Mouse (Mus musculus) kidney, postnatal 0 days (tissue): Measurements from ENCODE around the gene Cenpm. TPM values are rescaled to one million over a fixed set of nuclear protein-coding genes. Genes with fewer than 3 reads are reported as not detected.
A peak's percentile ranks its signal among the peaks of the same experiment; 100 is the strongest.

Source experiments
- ATAC-seq: fragments of 200-750 bp; cut with Nextera tagmentation; replicated peaks from 2 replicates; pipeline ENCODE4 v1.8.0; 2017; ENCODE audit warnings: low read depth, moderate number of reproducible peaks, moderate TSS enrichment, moderate library complexity; ENCODE audit not compliant: low FRiP score
- DNase-seq: peaks from one replicate; pipeline ENCODE4 v3.0.0-alpha.2; 2016; ENCODE audit warnings: low spot score
- H3K27ac ChIP-seq: fragments of 300-500 bp; sonication (generic); 2 replicates; pipeline ENCODE4 v1.5.1; 2014; ENCODE audit warnings: mild to moderate bottlenecking
- H3K27me3 ChIP-seq: fragments of 300-500 bp; sonication (generic); 2 replicates; pipeline ENCODE4 v1.6.1; 2014; ENCODE audit warnings: low read length, mixed read lengths; ENCODE audit not compliant: insufficient read depth
- H3K36me3 ChIP-seq: fragments of 300-500 bp; sonication (generic); 2 replicates; pipeline ENCODE4 v1.6.1; 2014; ENCODE audit warnings: low read length, mixed read lengths; ENCODE audit not compliant: insufficient read depth
- H3K4me1 ChIP-seq: fragments of 300-500 bp; sonication (generic); replicated peaks from 2 replicates; pipeline ENCODE4 v1.6.1; 2014; ENCODE audit warnings: antibody characterized with exemption, low read length, mixed read lengths; ENCODE audit not compliant: insufficient read depth
- H3K4me2 ChIP-seq: fragments of 300-500 bp; sonication (generic); 2 replicates; pipeline ENCODE4 v1.6.1; 2014; ENCODE audit warnings: mild to moderate bottlenecking, low read length, moderate library complexity, mixed read lengths
- H3K4me3 ChIP-seq: fragments of 300-500 bp; sonication (generic); replicated peaks from 2 replicates; pipeline ENCODE4 v1.5.1; 2014; ENCODE audit warnings: low read depth, low read length
- H3K9ac ChIP-seq: fragments of 300-500 bp; sonication (generic); 2 replicates; pipeline ENCODE4 v1.6.1; 2014; ENCODE audit warnings: low read depth, low read length
- H3K9me3 ChIP-seq: fragments of 300-500 bp; sonication (generic); replicated peaks from 2 replicates; pipeline ENCODE4 v1.6.1; 2016; ENCODE audit warnings: low read length, inconsistent platforms, mixed read lengths
- CTCF ChIP-seq: IDR thresholded peaks from 2 replicates; pipeline ENCODE4 v1.5.1; 2016; ENCODE audit warnings: antibody characterized with exemption, low read depth, mild to moderate bottlenecking, moderate library complexity
- WGBS: fragments of 180-500 bp; shearing (Covaris S2); extraction: QIAGEN DNeasy Blood & Tissue Kit; methylation state at CpG from one replicate; pipeline ENCODE4 v1.1.7; 2014; 5-methylcytosine and 5-hydroxymethylcytosine counted together
- polyA plus RNA-seq: library from polyadenylated mRNA; unstranded; fragments of >200 nt; fragmentation: Nextera tagmentation; extraction: Ambion mirVana; gene quantifications from 2 replicates; pipeline ENCODE4 v1.2.1, GENCODE M21; 2015

Cenpm gene
- polyA plus RNA-seq, 1 experiment from 2014 or later = 46.4 TPM

- TF ChIP-seq CTCF = no peak
- no peak for ATAC-seq
Observed at GRCm38 (mm10) chr15:82208307-82208706, 36.2 kb downstream of the Cenpm start.

GRCm38 (mm10) chr15:82207504-82208219, 36.9 kb downstream of the Cenpm start:
- 25% methylated on average over 30 of the region's 30 CpGs for WGBS

More at GRCm38 (mm10) chr15:82208307-82208706, 36.2 kb downstream of the Cenpm start:
- H3K36me3 ChIP-seq = peaks cover 16% of the 10 kb centered on the region
- H3K4me2 ChIP-seq = no peak overlapping the region
- H3K4me3 ChIP-seq = no peak overlapping the region
- H3K9me3 ChIP-seq = no peaks in the 10 kb centered on the region
- peaks cover 44% of the 10 kb centered on the region for H3K27me3 ChIP-seq
- peaks cover 11% of the 10 kb centered on the region; the same call in 1 of the 2 replicates for H3K4me1 ChIP-seq
- no peak overlapping the region for H3K9ac ChIP-seq
- DNase-seq = no peak
- H3K27ac ChIP-seq = no peak overlapping the region
- WGBS = 82% methylated on average over 8 of the region's 8 CpGs

DNA sequence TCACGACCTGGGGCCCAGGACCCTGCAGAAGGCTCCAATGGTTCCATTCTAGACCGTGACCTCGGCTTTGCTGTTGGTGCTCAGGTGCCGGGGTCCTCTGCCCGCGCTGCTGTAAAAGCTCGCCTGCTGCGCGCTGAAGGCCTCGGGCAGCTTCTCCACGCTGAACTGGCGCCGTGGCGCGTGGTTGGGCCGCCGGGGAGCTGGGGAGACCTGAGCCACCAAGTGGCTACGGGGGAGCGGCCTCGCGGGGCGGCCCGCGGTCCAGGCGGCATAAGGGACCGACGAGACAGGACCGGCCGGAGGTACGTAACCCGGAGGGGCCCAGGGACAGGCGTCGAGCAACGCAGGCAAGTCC, 37.5 kb downstream of the Cenpm start:
- H3K4me1 ChIP-seq = 0 out of 2 replicates have a peak, but pooled peaks cover 4% of the 10 kb centered on the region
- ATAC-seq (no peak), DNase-seq (no peak)
- H3K27me3 ChIP-seq = peaks cover 34% of the 10 kb centered on the region
- no peak for TF ChIP-seq CTCF
- H3K4me3 ChIP-seq = no peak overlapping the region
- H3K36me3 ChIP-seq = peaks cover 25% of the 10 kb centered on the region
- 17% methylated on average over 34 of the region's 34 CpGs for WGBS
- no peak overlapping the region for H3K9ac ChIP-seq
- H3K9me3 ChIP-seq = no peaks in the 10 kb centered on the region
- no peak overlapping the region for H3K27ac ChIP-seq
- H3K4me2 ChIP-seq = no peak overlapping the region

More at GRCm38 (mm10) chr15:82207504-82208219, 36.9 kb downstream of the Cenpm start:
- H3K4me2 ChIP-seq = no peak overlapping the region
- no peak for TF ChIP-seq CTCF
- H3K27ac ChIP-seq = no peak overlapping the region
- H3K9me3 ChIP-seq = no peaks in the 10 kb centered on the region
- no peak overlapping the region for H3K4me3 ChIP-seq
- peaks cover 10% of the 10 kb centered on the region; the same call in 1 of the 2 replicates for H3K4me1 ChIP-seq
- ATAC-seq (no peak), DNase-seq (no peak)
- no peak overlapping the region for H3K9ac ChIP-seq
- peaks cover 22% of the 10 kb centered on the region for H3K36me3 ChIP-seq
- peaks cover 40% of the 10 kb centered on the region for H3K27me3 ChIP-seq

DNA sequence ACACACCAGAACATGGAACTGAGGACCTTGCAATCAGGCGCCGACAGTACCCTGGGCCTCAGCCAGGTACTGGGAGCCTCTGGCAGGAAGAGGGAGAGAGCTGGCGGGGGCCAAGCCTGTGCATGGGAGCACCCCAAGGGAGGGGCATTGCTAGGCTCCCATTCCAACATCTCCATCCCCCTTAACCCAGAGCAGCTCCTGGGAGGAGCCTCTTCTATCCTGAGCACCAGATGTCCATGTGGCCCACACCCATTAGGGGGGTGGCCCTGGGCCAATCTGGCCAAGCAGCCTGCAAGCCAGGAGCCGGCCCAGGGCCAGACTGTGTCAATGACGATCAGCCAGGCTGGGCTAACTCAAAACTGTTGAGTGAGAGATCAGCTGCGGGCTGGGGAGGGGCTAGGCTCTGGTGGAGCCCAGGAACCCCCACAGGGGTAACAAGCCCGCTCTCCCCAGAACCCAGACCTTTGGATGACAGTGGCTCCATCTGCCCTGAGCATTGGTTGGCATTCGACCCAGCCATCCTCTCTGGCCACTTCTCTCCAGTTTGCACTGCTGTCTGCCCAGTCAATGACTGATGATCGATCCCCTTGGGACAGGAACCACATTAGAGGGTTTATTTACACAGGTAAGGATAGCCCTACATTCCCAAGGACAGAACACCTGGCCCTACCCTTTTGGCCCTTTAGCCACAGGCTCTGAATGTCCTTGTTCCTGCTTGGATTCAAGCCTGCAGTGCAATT, 38.0 kb downstream of the Cenpm start:
- H3K4me3 ChIP-seq = no peak overlapping the region
- no peaks in the 10 kb centered on the region for H3K9me3 ChIP-seq
- no peak overlapping the region for H3K4me2 ChIP-seq
- H3K4me1 ChIP-seq = no peaks in the 10 kb centered on the region
- no peak overlapping the region for H3K27ac ChIP-seq
- 61% methylated on average over 9 of the region's 9 CpGs for WGBS
- no peak for TF ChIP-seq CTCF
- peaks cover 30% of the 10 kb centered on the region for H3K27me3 ChIP-seq
- DNase-seq = no peak
- H3K36me3 ChIP-seq = peaks cover 30% of the 10 kb centered on the region
- H3K9ac ChIP-seq = no peak overlapping the region
- peak; percentile 11 for ATAC-seq

DNA sequence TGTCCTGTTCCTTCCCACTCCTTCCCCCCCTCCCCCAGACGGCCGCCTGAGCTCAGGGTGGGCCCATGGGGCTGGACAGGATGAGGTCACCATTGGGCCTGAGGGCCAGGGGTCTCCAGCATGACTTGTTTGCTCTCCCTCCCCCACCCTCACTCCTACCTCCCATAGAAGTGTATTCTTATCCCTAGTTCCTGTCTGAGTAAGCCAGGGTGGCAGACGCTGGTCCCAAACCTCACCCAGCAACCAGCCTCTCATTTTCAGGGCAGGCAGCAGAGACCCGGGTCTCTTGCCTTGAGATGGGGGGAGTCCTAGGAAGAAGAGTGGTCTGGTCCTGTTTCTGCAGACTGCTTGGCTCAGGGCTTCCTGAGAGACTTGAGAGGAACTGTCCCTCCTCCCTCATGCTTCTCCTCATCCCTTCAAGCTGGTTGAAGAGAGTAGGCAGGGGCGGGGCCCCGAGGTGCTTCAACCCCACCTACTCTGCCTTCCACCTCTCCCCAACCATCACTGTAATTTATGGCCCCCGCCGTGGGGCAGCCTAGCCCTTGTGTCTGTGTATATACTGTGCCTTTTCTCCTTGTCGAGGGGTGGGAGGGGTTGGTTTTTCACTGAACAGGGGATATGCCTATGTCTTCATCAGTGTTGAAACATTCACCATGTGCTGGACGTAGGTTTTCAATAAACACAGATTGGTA, 39.7 kb downstream of the Cenpm start:
- 57% methylated on average over 10 of the region's 10 CpGs for WGBS
- Histone ChIP-seq H3K4me3 (no peak overlapping the region), H3K4me2 (no peak overlapping the region), H3K36me3 (peaks cover 40% of the 10 kb centered on the region), H3K9ac (no peak overlapping the region), H3K27me3 (peaks cover 17% of the 10 kb centered on the region), H3K27ac (no peak overlapping the region), H3K4me1 (no peaks in the 10 kb centered on the region), H3K9me3 (no peaks in the 10 kb centered on the region)
- DNase-seq (no peak), ATAC-seq (no peak)
- no peak for TF ChIP-seq CTCF
